Mouse (Mus musculus) hindbrain, embryonic 13.5 days (tissue): ENCODE data around the gene Syt3. TPM values are rescaled to one million over a fixed set of nuclear protein-coding genes. Genes with fewer than 3 reads are reported as not detected.

Source experiments
- ATAC-seq: fragments of 200-750 bp; cut with Nextera tagmentation; 2 replicates; pipeline ENCODE4 v1.8.0; 2017; ENCODE audit warnings: moderate TSS enrichment; ENCODE audit not compliant: low FRiP score
- H3K27ac ChIP-seq: fragments of 300-500 bp; sonication (generic); 2 replicates; pipeline ENCODE4 v1.5.1; 2015; ENCODE audit warnings: inconsistent platforms, mild to moderate bottlenecking, moderate library complexity
- H3K27me3 ChIP-seq: fragments of 300-500 bp; sonication (generic); 2 replicates; pipeline ENCODE4 v1.6.1; 2015; ENCODE audit warnings: mild to moderate bottlenecking, inconsistent platforms
- H3K36me3 ChIP-seq: fragments of 300-500 bp; sonication (generic); 2 replicates; pipeline ENCODE4 v1.6.1; 2015; ENCODE audit warnings: mild to moderate bottlenecking, inconsistent platforms
- H3K4me1 ChIP-seq: fragments of 300-500 bp; sonication (generic); replicated peaks from 2 replicates; pipeline ENCODE4 v1.6.1; 2015; ENCODE audit warnings: inconsistent platforms
- H3K4me2 ChIP-seq: fragments of 300-500 bp; sonication (generic); 2 replicates; pipeline ENCODE4 v1.6.1; 2015; ENCODE audit warnings: inconsistent platforms, mild to moderate bottlenecking, moderate library complexity
- H3K4me3 ChIP-seq: fragments of 300-500 bp; sonication (generic); 2 replicates; pipeline ENCODE4 v1.5.1; 2015; ENCODE audit warnings: mild to moderate bottlenecking, inconsistent platforms
- H3K9ac ChIP-seq: fragments of 300-500 bp; sonication (generic); 2 replicates; pipeline ENCODE4 v1.6.1; 2015; ENCODE audit warnings: mild to moderate bottlenecking, inconsistent platforms
- H3K9me3 ChIP-seq: fragments of 300-500 bp; sonication (generic); 2 replicates; pipeline ENCODE4 v1.6.1; 2016; ENCODE audit warnings: inconsistent platforms
- WGBS: fragments of 180-500 bp; shearing (Covaris S2); methylation state at CpG from one replicate; pipeline ENCODE4 v1.1.7; 2015; 5-methylcytosine and 5-hydroxymethylcytosine counted together
- polyA plus RNA-seq: library from polyadenylated mRNA; unstranded; fragments of >200 nt; fragmentation: Nextera tagmentation; extraction: Ambion mirVana; gene quantifications from 2 replicates; pipeline ENCODE4 v1.2.1, GENCODE M21; 2015

Syt3 gene
- polyA plus RNA-seq, 1 experiment from 2014 or later: 26.1 TPM

- H3K4me3 ChIP-seq: peak overlapping the region; percentile 12
- WGBS: 6% methylated on average over 25 of the region's 25 CpGs
Measured at GRCm38 (mm10) chr7:44350957-44351711, 32.8 kb upstream of the Syt3 start.

GRCm38 (mm10) chr7:44351881-44352749, 31.8 kb upstream of the Syt3 start:
- peaks cover 91% of the 10 kb centered on the region for H3K27me3 ChIP-seq
- H3K4me2 ChIP-seq: peak overlapping the region; percentile 10; the same call in 1 of the 2 replicates
- peak; percentile 6; the same call in 1 of the 2 replicates for ATAC-seq
- H3K27ac ChIP-seq: no peak overlapping the region
- peaks cover 69% of the 10 kb centered on the region for H3K36me3 ChIP-seq
- H3K4me1 ChIP-seq: peaks cover 46% of the 10 kb centered on the region
- H3K9ac ChIP-seq: peak overlapping the region; percentile 64
- 0 out of 2 replicates have a peak overlapping the region, but pooled peaks have one; percentile 8 for H3K4me3 ChIP-seq
- 5% methylated on average over 66 of the region's 71 CpGs for WGBS
- H3K9me3 ChIP-seq: no peaks in the 10 kb centered on the region

More at GRCm38 (mm10) chr7:44350957-44351711, 32.8 kb upstream of the Syt3 start:
- H3K36me3 ChIP-seq: peaks cover 74% of the 10 kb centered on the region
- H3K27me3 ChIP-seq: peaks cover 87% of the 10 kb centered on the region
- peak overlapping the region; percentile 45 for H3K4me2 ChIP-seq
- no peaks in the 10 kb centered on the region for H3K9me3 ChIP-seq
- H3K27ac ChIP-seq: peak overlapping the region; percentile 60; the same call in 1 of the 2 replicates
- ATAC-seq: peak; percentile 34
- H3K4me1 ChIP-seq: peaks cover 40% of the 10 kb centered on the region
- H3K9ac ChIP-seq: peak overlapping the region; percentile 64

GRCm38 (mm10) chr7:44352750-44353600, 30.9 kb upstream of the Syt3 start:
- Histone ChIP-seq H3K4me3 (peak overlapping the region; percentile 8; the same call in 1 of the 2 replicates), H3K27me3 (peaks cover 89% of the 10 kb centered on the region), H3K9me3 (no peaks in the 10 kb centered on the region), H3K4me1 (peaks cover 55% of the 10 kb centered on the region), H3K9ac (peak overlapping the region; percentile 64), H3K36me3 (peaks cover 60% of the 10 kb centered on the region), H3K27ac (no peak overlapping the region), H3K4me2 (0 out of 2 replicates have a peak overlapping the region, but pooled peaks have one; percentile 10)
- WGBS: 3% methylated on average over 56 of the region's 71 CpGs
- ATAC-seq: no peak

GRCm38 (mm10) chr7:44353601-44354340, 30.1 kb upstream of the Syt3 start:
- Histone ChIP-seq H3K4me1 (peaks cover 60% of the 10 kb centered on the region), H3K9me3 (no peaks in the 10 kb centered on the region), H3K4me2 (0 out of 2 replicates have a peak overlapping the region, but pooled peaks have one; percentile 10), H3K4me3 (peak overlapping the region; percentile 12; the same call in 1 of the 2 replicates), H3K36me3 (peaks cover 53% of the 10 kb centered on the region), H3K9ac (peak overlapping the region; percentile 51; the same call in 1 of the 2 replicates), H3K27ac (no peak overlapping the region), H3K27me3 (peaks cover 81% of the 10 kb centered on the region)
- ATAC-seq: no peak
- 3% methylated on average over 35 of the region's 35 CpGs for WGBS

- H3K27ac ChIP-seq: no peak overlapping the region
- peaks cover 42% of the 10 kb centered on the region for H3K36me3 ChIP-seq
- H3K4me3 ChIP-seq: no peak overlapping the region
- no peaks in the 10 kb centered on the region for H3K9me3 ChIP-seq
- 57% methylated on average over 6 of the region's 6 CpGs for WGBS
- H3K9ac ChIP-seq: 0 out of 2 replicates have a peak overlapping the region, but pooled peaks have one; percentile 15
- no peak overlapping the region for H3K4me2 ChIP-seq
- H3K4me1 ChIP-seq: peaks cover 69% of the 10 kb centered on the region
- H3K27me3 ChIP-seq: peaks cover 64% of the 10 kb centered on the region
- ATAC-seq: no peak
Measured at GRCm38 (mm10) chr7:44355411-44355810, 28.5 kb upstream of the Syt3 start.

GRCm38 (mm10) chr7:44356590-44357481, 27.1 kb upstream of the Syt3 start:
- peaks cover 64% of the 10 kb centered on the region for H3K4me1 ChIP-seq

GRCm38 (mm10) chr7:44357531-44357930, 26.4 kb upstream of the Syt3 start:
- Histone ChIP-seq H3K4me2 (no peak overlapping the region), H3K9ac (0 out of 2 replicates have a peak overlapping the region, but pooled peaks have one; percentile 35), H3K9me3 (no peaks in the 10 kb centered on the region), H3K27ac (no peak overlapping the region), H3K27me3 (peaks cover 63% of the 10 kb centered on the region), H3K4me3 (no peak overlapping the region), H3K36me3 (peaks cover 31% of the 10 kb centered on the region), H3K4me1 (peaks cover 57% of the 10 kb centered on the region)
- WGBS: 11% methylated on average over 7 of the region's 10 CpGs
- ATAC-seq: no peak

More at GRCm38 (mm10) chr7:44356590-44357481, 27.1 kb upstream of the Syt3 start:
- Histone ChIP-seq H3K4me2 (peak overlapping the region; percentile 6; the same call in 1 of the 2 replicates), H3K27me3 (peaks cover 63% of the 10 kb centered on the region), H3K27ac (no peak overlapping the region), H3K9ac (peak overlapping the region; percentile 35), H3K36me3 (peaks cover 38% of the 10 kb centered on the region), H3K9me3 (no peaks in the 10 kb centered on the region), H3K4me3 (no peak overlapping the region)
- WGBS: 3% methylated on average over 35 of the region's 35 CpGs
- no peak for ATAC-seq

GRCm38 (mm10) chr7:44358012-44358411, 25.9 kb upstream of the Syt3 start:
- Histone ChIP-seq H3K4me1 (peaks cover 52% of the 10 kb centered on the region), H3K4me2 (no peak overlapping the region; the same call in 1 of the 2 replicates), H3K27me3 (peaks cover 63% of the 10 kb centered on the region), H3K9me3 (no peaks in the 10 kb centered on the region), H3K4me3 (no peak overlapping the region), H3K9ac (peak overlapping the region; percentile 29; the same call in 1 of the 2 replicates), H3K36me3 (peaks cover 26% of the 10 kb centered on the region), H3K27ac (peak overlapping the region; percentile 55)
- no peak for ATAC-seq
- WGBS: 9% methylated on average over 5 of the region's 5 CpGs

GRCm38 (mm10) chr7:44358886-44359654, 24.8 kb upstream of the Syt3 start:
- WGBS: 3% methylated on average over 18 of the region's 26 CpGs
- no peaks in the 10 kb centered on the region for H3K9me3 ChIP-seq
- peak overlapping the region; percentile 89 for H3K4me2 ChIP-seq
- peak; percentile 29 for ATAC-seq
- peak overlapping the region; percentile 95 for H3K27ac ChIP-seq
- peak overlapping the region; percentile 77 for H3K9ac ChIP-seq
- peak overlapping the region; percentile 48 for H3K4me3 ChIP-seq
- H3K4me1 ChIP-seq: peaks cover 41% of the 10 kb centered on the region
- peaks cover 16% of the 10 kb centered on the region for H3K36me3 ChIP-seq
- H3K27me3 ChIP-seq: peaks cover 52% of the 10 kb centered on the region
